10 mouse cellular contexts compared by ENCODE assay signal in genomic region chr12:81408966-81409365, GRCm38 (mm10).
"Had no signal": no experiment of that assay in that cellular context is flagged by ENCODE, and none has a peak within 500 bp of the region (broad histone marks: within the 10 kb centered on the region; RNA-seq: fewer than 3 reads in every experiment).

No protein-coding gene starts in this region.

- DNase-seq: gastrocnemius, postnatal 14 days; gastrocnemius, postnatal 36 days; heart, adult 11 months; heart, adult 2 months; heart, postnatal 14 days; heart, postnatal 36 days; kidney, adult 11 months; kidney, postnatal 10 days; kidney, postnatal 25 days; left cerebral cortex, postnatal 4 days had no signal
